Mouse (Mus musculus): Measurements from ENCODE around the gene Mmrn1. TPM values are rescaled to one million over a fixed set of nuclear protein-coding genes. Genes with fewer than 3 reads are reported as not detected.

The Mmrn1 gene
- polyA plus RNA-seq, 1 experiment: not detected

- H3ac ChIP-seq (ENCODE audit: control insufficient read depth, insufficient read length): no peak overlapping the region
- H3K36me3 ChIP-seq (ENCODE audit: control insufficient read depth, insufficient read depth): no peaks in the 10 kb centered on the region
- no peak overlapping the region for H3K4me2 ChIP-seq (ENCODE audit: low read depth)
- H3K27me3 ChIP-seq (ENCODE audit: control insufficient read depth, insufficient read depth, insufficient read length): no peaks in the 10 kb centered on the region
- H3K4me3 ChIP-seq: no peak overlapping the region
- H3K79me2 ChIP-seq (ENCODE audit: control insufficient read depth, insufficient read depth): no peaks in the 10 kb centered on the region
- no peak for TF ChIP-seq USF1 (IDR thresholded peaks at IDR 0.05; ENCODE audit: low read depth)
- no peak for TF ChIP-seq TCF3 (IDR thresholded peaks at IDR 0.05; ENCODE audit: insufficient read length, low read depth)
- no peak for TF ChIP-seq MAX (IDR thresholded peaks at IDR 0.05; ENCODE audit: low read depth)
- TF ChIP-seq REST (IDR thresholded peaks at IDR 0.05; ENCODE audit: insufficient read depth, insufficient read length): no peak
- no peak for TF ChIP-seq TCF12 (IDR thresholded peaks at IDR 0.05; ENCODE audit: insufficient read depth, poor library complexity, severe bottlenecking)
These were observed 108.5 kb downstream of the Mmrn1 start for GRCm38 (mm10) chr6:61033251-61033650.

Other genes with a start within 250 kb of the Mmrn1 start
- 0.13 TPM for gene Snca, start 95.1 kb upstream of the Mmrn1 start, polyA plus RNA-seq (2012; fragmentation: generic; extraction: Trizol)

Data from myocyte (in vitro differentiated cells).